Mouse (Mus musculus) heart, postnatal 4 days (tissue): ENCODE measurements at regions not wholly inside any gene's neighbourhood (a gene's known extent, or its start where the extent isn't known, plus 50 kb on each side); places are given as distances from the start of the nearest gene placed in this dataset.

Experiments
- DNase-seq: peaks from one replicate; pipeline ENCODE4 v3.0.0; 2021

- no peak for DNase-seq
Measured at GRCm38 (mm10) chr13:5229476-5229875, 620.5 kb upstream of the Akr1e1 start.

- no peak for DNase-seq
Measured at GRCm38 (mm10) chr13:5234232-5234631, 625.3 kb upstream of the Akr1e1 start.

GRCm38 (mm10) chr13:5235391-5235790 is 625.9 kb upstream of the Klf6 start:
- DNase-seq, result no peak

GRCm38 (mm10) chr13:5240541-5240940 is 620.7 kb upstream of the Klf6 start:
- DNase-seq, result no peak

- no peak for DNase-seq
Measured at GRCm38 (mm10) chr13:5242782-5243181, 618.5 kb upstream of the Klf6 start.

- no peak for DNase-seq
Measured at GRCm38 (mm10) chr13:5248671-5249391, 612.5 kb upstream of the Klf6 start.

- DNase-seq, result no peak
Measured at GRCm38 (mm10) chr13:5257891-5258660, 603.2 kb upstream of the Klf6 start.

GRCm38 (mm10) chr13:5259760-5260159 is 601.5 kb upstream of the Klf6 start:
- no peak for DNase-seq

GRCm38 (mm10) chr13:5272506-5273192 is 588.6 kb upstream of the Klf6 start:
- peak; percentile 17 for DNase-seq

GRCm38 (mm10) chr13:5276564-5276963 is 584.7 kb upstream of the Klf6 start:
- DNase-seq, result peak; percentile 11

- no peak for DNase-seq
Measured at GRCm38 (mm10) chr13:5289753-5290449, 571.4 kb upstream of the Klf6 start.

- peak; percentile 20 for DNase-seq
Measured at GRCm38 (mm10) chr13:5302141-5302540, 559.1 kb upstream of the Klf6 start.

GRCm38 (mm10) chr13:5306688-5307087 is 554.6 kb upstream of the Klf6 start:
- DNase-seq, result no peak

GRCm38 (mm10) chr13:5313297-5313696 is 548.0 kb upstream of the Klf6 start:
- DNase-seq, result no peak

- DNase-seq, result peak; percentile 9
Measured at GRCm38 (mm10) chr13:5315011-5315410, 546.3 kb upstream of the Klf6 start.

GRCm38 (mm10) chr13:5317941-5318856 is 543.1 kb upstream of the Klf6 start:
- no peak for DNase-seq

- DNase-seq, result no peak
Measured at GRCm38 (mm10) chr13:5345712-5346111, 515.6 kb upstream of the Klf6 start.

- peak; percentile 18 for DNase-seq
Measured at GRCm38 (mm10) chr13:5347503-5348469, 513.5 kb upstream of the Klf6 start.

- DNase-seq, result no peak
Measured at GRCm38 (mm10) chr13:5367058-5367797, 494.1 kb upstream of the Klf6 start.

GRCm38 (mm10) chr13:5370007-5370406 is 491.3 kb upstream of the Klf6 start:
- DNase-seq, result no peak
